Mouse (Mus musculus) testis, adult 2 months (tissue): ENCODE data around the gene Patj. TPM values are rescaled to one million over a fixed set of nuclear protein-coding genes. Genes with fewer than 3 reads are reported as not detected.
"Not testable (repeated sequence)": the region's sequence is repeated elsewhere in the genome, so short reads cannot be mapped to it uniquely, and the experiment has no call there.

ENCODE experiments used
- H3K27ac ChIP-seq: fragments of 200-500 bp; 2 replicates; pipeline ENCODE4 v1.5.1; 2012; ENCODE audit warnings: low read depth, low read length; ENCODE audit not compliant: control insufficient read depth, insufficient read depth
- H3K27me3 ChIP-seq: fragments of 200-500 bp; 2 replicates; pipeline ENCODE4 v1.6.1; 2012; ENCODE audit warnings: mild to moderate bottlenecking, low read length, moderate library complexity; ENCODE audit not compliant: control insufficient read depth, insufficient read depth
- H3K36me3 ChIP-seq: fragments of 200-500 bp; 2 replicates; pipeline ENCODE4 v1.6.1; 2012; ENCODE audit warnings: mild to moderate bottlenecking, low read length; ENCODE audit not compliant: control insufficient read depth, insufficient read depth
- H3K4me1 ChIP-seq: fragments of 200-500 bp; 2 replicates; pipeline ENCODE4 v1.6.1; 2012; ENCODE audit warnings: low read length; ENCODE audit not compliant: control insufficient read depth, insufficient read depth
- H3K4me3 ChIP-seq: fragments of 200-500 bp; 2 replicates; pipeline ENCODE4 v1.5.1; 2012; ENCODE audit warnings: low read depth, mild to moderate bottlenecking, low read length, moderate library complexity, mixed read lengths; ENCODE audit not compliant: control insufficient read depth
- CTCF ChIP-seq: fragments of 200-500 bp; IDR thresholded peaks from 2 replicates; pipeline ENCODE4 v1.5.1; 2012; ENCODE audit warnings: low read depth, mild to moderate bottlenecking, inconsistent platforms, low read length, moderate library complexity; ENCODE audit not compliant: control insufficient read depth, insufficient read depth, insufficient replicate concordance
- POLR2A ChIP-seq: fragments of 200-500 bp; IDR thresholded peaks from 2 replicates; pipeline ENCODE4 v1.6.1; 2012; ENCODE audit warnings: low read depth, mild to moderate bottlenecking, inconsistent platforms, low read length, moderate library complexity; ENCODE audit not compliant: control insufficient read depth
- polyA plus RNA-seq: library from polyadenylated mRNA; depleted of rRNA; stranded (reverse); fragments of >200 nt; gene quantifications from 2 replicates; pipeline ENCODE4 v1.2.3, GENCODE M21; 2012

The Patj gene
- polyA plus RNA-seq, 1 experiment: 5.9 TPM

DNA sequence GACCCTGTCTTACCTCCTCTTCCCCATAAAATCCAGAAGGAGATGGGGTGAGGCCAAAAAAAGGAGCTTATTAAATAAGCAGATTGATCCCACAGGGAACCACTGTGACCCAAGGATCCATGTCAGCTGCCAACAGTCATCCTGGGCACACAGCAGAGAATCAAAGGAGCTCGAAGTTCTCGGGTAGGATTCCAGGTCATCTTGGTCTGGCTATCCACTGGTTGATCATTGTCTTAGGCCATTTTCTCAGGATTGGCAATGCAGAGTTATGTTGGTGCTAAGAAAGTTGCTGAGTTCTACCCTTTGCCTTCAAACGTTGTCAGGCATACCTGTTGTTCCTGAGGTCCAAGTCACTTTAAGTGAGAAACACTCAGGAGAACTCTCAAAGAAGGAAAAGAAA lies 304.6 kb downstream of the Patj start:
- no peak for TF ChIP-seq CTCF
- no peak for TF ChIP-seq POLR2A

DNA sequence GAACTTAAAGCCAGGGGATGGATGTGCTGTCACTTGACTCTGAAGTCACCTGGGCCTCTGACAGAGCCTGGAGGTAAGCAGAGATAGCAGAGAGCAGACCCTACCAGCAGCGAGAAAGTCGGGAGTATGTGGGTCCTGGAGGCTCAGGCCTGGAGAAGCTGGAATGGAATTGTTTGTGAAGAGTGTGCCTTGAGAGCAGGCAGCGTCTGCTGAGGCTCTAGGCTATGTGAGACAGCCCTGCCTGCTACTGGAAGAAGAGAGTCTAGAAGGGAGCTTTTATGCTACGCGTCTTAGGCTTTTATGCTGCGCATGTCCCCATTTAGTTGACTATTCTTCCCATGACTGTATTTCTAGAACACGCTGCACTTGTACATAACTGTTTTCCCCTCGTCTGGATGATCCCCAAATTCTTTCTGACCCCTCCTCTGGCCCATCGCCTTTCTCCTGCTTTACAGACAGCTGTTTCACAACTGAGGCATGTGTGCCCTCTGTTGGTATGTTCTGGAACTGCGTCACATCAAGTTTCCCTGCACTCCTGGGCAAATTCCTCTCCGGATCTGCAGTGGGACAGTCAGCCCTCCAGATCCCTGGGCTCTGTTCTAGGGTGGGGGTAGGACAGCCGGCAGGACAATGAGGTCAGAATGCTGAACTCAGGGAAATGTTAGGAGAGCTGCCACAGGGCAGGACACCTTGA lies 306.8 kb downstream of the Patj start:
- H3K27ac ChIP-seq: no peak overlapping the region
- H3K4me1 ChIP-seq: no peaks in the 10 kb centered on the region
- H3K4me3 ChIP-seq: no peak overlapping the region
- no peak for TF ChIP-seq POLR2A
- peak; percentile 71 for TF ChIP-seq CTCF
- H3K36me3 ChIP-seq: no peaks in the 10 kb centered on the region
- no peaks in the 10 kb centered on the region for H3K27me3 ChIP-seq

More for the DNA sequence above, 304.6 kb downstream of the Patj start:
- no peak overlapping the region for H3K27ac ChIP-seq
- H3K36me3 ChIP-seq: no peaks in the 10 kb centered on the region
- H3K27me3 ChIP-seq: no peaks in the 10 kb centered on the region
- no peak overlapping the region for H3K4me3 ChIP-seq
- no peaks in the 10 kb centered on the region for H3K4me1 ChIP-seq

DNA sequence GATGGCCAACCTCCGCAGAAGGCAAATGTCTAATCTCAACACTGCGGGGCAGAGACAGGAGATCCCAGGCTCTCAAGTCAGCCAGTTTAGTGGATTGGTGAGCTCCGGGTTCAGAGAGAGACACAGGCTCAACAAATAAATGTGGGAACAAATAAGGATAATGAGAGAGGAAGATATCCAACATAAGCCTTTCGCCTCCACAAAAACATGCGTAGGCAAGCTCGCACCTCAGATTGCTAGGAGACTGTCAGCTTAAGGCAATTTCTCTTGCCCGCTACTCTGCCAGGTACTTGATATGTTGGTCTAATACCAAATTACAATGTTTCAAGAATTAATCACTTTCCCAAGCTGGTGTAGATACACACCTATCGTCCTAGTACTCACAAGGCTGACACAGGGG lies 315.3 kb downstream of the Patj start:
- no peak overlapping the region for H3K27ac ChIP-seq
- no peaks in the 10 kb centered on the region for H3K4me1 ChIP-seq
- peak overlapping the region; percentile 75 for H3K4me3 ChIP-seq
- TF ChIP-seq CTCF (no peak), POLR2A (no peak)
- no peaks in the 10 kb centered on the region for H3K27me3 ChIP-seq
- no peaks in the 10 kb centered on the region for H3K36me3 ChIP-seq

DNA sequence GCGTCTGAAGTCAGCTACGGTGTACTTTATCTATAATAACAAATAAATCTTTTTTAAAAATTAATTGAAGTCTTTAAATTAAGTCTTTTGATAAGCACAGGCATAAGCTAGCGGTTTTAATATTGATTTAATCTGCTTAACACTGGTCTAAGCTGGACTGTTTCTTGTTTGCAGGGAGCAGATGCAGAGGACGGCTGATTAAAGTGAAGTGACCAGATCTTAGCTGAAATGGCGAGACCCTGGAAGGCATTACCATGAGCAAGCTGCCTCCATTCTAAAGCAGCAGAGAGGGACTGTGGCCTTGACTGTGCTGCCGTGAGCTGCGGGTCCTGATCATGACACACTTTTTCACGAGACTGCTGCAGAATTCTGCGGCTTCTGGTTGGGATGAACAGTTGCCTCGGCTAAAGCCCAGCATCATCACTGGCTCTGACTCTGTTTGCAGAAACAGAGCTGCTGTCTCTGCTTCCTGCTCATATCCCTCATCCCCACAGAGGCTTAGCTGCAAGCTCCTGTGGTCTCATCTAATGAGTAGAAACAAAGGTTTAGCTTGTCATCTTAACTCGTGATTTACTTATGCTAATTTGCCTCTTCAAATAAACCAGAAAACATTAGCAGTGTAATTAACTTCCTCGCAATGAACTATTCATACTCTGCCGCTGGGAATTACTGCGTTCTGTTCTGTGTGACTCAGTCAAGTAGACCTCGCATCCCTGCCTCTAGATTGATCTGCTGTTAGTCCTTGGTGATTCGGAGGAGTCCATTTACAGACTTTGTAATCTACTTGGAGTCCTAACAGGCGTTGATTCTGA lies 322.4 kb downstream of the Patj start:
- no peaks in the 10 kb centered on the region for H3K27me3 ChIP-seq
- no peak overlapping the region for H3K4me3 ChIP-seq
- H3K4me1 ChIP-seq: no peaks in the 10 kb centered on the region
- no peaks in the 10 kb centered on the region for H3K36me3 ChIP-seq
- no peak overlapping the region for H3K27ac ChIP-seq
- no peak for TF ChIP-seq POLR2A
- no peak for TF ChIP-seq CTCF

DNA sequence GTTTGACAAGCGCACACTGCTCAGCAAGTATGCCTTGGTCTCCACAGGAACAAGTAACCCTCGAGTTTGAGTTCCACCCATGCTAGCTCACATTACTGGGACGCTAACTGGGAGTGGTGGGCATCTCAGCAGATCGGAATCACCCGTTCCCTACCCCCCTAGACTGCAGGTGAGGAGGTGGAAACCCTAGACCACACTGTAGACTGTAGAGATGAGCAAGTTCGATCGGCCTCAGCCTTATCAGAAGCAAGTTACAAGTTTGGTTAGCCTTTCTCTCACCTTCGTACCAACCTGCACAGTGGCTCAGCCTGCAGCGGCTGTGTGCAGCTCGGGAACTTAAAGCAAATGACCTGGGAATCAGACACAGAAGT lies 322.9 kb downstream of the Patj start:
- Histone ChIP-seq H3K4me3 (no peak overlapping the region), H3K27me3 (no peaks in the 10 kb centered on the region), H3K27ac (no peak overlapping the region), H3K4me1 (no peaks in the 10 kb centered on the region), H3K36me3 (no peaks in the 10 kb centered on the region)
- no peak for TF ChIP-seq CTCF
- TF ChIP-seq POLR2A: no peak

DNA sequence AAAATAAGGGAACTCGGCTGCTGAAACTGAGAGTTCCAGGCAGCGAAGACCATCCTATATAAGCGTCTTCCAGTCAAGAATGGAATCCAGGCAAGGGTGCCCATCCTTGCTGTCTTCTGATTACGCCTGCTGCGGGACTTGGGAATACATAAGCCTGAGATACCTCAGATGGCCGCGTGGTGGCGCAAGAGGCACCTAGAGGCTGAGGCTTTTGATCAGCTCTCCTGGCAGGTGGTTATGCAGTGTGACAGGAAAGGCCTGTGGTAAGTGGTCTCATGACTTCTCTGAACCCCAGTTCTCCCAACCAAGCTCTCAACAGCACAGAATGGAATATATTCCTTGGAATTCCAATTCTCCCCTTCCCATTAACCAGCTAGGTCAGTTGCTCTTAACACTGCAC lies 326.9 kb downstream of the Patj start:
- Histone ChIP-seq H3K4me1 (peaks cover 9% of the 10 kb centered on the region; the same call in 1 of the 2 replicates), H3K36me3 (no peaks in the 10 kb centered on the region), H3K4me3 (no peak overlapping the region), H3K27ac (no peak overlapping the region), H3K27me3 (0 out of 2 replicates have a peak, but pooled peaks cover 3% of the 10 kb centered on the region)
- TF ChIP-seq POLR2A: no peak
- TF ChIP-seq CTCF: peak; percentile 97

DNA sequence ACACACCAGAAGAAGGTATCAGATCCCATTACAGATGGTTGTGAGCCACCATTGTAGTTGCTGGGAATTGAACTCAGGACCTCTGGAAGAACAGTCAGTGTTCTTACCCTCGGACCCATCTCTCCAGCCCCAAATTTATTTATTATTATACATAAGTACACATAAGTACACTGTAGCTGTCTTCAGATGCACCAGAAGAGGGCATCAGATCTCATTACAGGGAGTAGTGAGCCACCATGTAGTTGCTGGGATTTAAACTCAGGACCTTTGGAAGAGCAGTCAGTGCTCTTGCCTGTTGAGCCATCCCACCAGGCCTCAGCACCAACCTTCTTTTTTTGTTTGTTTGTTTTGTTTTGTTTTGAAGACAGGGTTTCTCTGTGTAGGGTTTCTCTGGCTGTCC lies 329.1 kb downstream of the Patj start:
- not testable (repeated sequence) for H3K4me3 ChIP-seq, H3K27me3 ChIP-seq, H3K36me3 ChIP-seq, H3K27ac ChIP-seq
- peaks cover 12% of the 10 kb centered on the region; the same call in 1 of the 2 replicates for H3K4me1 ChIP-seq

DNA sequence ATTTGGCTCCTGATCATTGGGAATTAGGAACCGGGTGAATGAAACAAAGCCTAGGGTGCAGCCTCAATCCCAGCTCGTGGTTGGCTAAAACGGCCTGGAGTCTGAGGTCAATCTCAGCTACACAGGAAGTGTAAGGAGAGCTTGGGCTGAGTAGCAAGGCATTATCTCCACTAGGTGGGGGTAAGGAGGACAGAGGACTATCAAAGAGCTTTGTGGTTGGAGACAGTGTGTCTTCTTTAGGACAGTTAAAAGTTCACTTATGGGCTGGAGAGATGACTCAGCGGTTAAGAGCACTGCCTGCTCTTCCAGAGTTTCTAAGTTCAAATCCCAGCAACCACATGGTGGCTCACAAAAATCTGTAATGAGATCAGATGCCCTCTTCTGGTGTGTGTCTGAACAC lies 329.9 kb downstream of the Patj start:
- H3K27me3 ChIP-seq: 0 out of 2 replicates have a peak, but pooled peaks cover 3% of the 10 kb centered on the region
- H3K27ac ChIP-seq: no peak overlapping the region
- H3K4me3 ChIP-seq: no peak overlapping the region
- H3K4me1 ChIP-seq: peaks cover 12% of the 10 kb centered on the region; the same call in 1 of the 2 replicates
- TF ChIP-seq CTCF: no peak
- no peak for TF ChIP-seq POLR2A
- no peaks in the 10 kb centered on the region for H3K36me3 ChIP-seq
